Mouse (Mus musculus): ENCODE measurements around the gene Selenon. TPM values are rescaled to one million over a fixed set of nuclear protein-coding genes. Genes with fewer than 3 reads are reported as not detected.
"Not testable (repeated sequence)": the region's sequence is repeated elsewhere in the genome, so short reads cannot be mapped to it uniquely, and the experiment has no call there.

The Selenon gene
- polyA plus RNA-seq, 1 experiment from 2014 or later, result 15.6 TPM

DNA sequence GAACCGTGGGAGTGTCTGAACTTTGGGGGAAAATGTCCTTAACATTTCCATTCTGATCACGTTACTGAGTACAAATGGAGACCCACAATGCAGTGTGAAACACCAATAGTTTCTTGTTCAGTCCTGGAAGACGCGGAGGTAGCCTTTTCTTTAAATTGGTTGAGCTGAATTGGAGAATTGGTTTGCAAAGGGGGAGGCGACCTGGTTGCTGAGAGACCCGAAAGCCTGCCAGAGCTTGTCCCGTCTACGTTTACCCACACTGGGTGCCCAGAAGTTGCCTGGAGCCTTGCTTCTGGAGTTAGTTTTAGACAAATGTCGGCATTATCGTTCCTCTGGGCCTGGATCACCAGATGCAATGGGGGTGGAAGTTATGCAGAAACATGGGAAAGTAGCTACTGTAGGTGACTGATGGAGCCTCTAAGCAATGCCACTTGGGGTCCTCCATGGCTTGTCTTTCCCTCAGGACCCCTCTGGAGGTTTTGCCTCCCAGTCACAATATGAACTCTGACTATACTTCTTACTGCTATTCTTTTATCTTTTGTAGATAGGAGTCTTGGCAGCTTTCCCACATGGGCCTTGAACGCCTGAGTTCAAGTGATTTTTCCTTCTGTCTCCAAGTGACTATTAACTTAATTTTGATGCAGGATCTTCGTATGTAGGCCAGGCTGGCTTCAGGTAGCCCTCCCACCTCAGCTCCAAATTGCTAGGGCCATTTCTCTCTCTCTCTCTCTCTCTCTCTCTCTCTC, 53.8 kb downstream of the Selenon start:
- no peak overlapping the region for H3K4me2 ChIP-seq (replicated peaks; ENCODE audit: low read depth, low read length)
- 82% methylated on average over 12 of the region's 12 CpGs for WGBS
- H3K9me3 ChIP-seq (ENCODE audit: control insufficient read depth, low read length), result no peaks in the 10 kb centered on the region
- H3K36me3 ChIP-seq (ENCODE audit: control insufficient read depth, insufficient read depth, low read length), result no peaks in the 10 kb centered on the region
- H3K9ac ChIP-seq (ENCODE audit: low read depth, low read length), result no peak overlapping the region
- no peaks in the 10 kb centered on the region for H3K27me3 ChIP-seq (ENCODE audit: control insufficient read depth, insufficient read depth, low read length)
- no peak for ATAC-seq (ENCODE audit: low FRiP score, low TSS enrichment)
- H3K4me3 ChIP-seq (ENCODE audit: low read length), result no peak overlapping the region
- no peak overlapping the region for H3K27ac ChIP-seq (ENCODE audit: low read depth, low read length)
- H3K4me1 ChIP-seq (ENCODE audit: control insufficient read depth, insufficient read depth, low read length), result peaks cover 11% of the 10 kb centered on the region

DNA sequence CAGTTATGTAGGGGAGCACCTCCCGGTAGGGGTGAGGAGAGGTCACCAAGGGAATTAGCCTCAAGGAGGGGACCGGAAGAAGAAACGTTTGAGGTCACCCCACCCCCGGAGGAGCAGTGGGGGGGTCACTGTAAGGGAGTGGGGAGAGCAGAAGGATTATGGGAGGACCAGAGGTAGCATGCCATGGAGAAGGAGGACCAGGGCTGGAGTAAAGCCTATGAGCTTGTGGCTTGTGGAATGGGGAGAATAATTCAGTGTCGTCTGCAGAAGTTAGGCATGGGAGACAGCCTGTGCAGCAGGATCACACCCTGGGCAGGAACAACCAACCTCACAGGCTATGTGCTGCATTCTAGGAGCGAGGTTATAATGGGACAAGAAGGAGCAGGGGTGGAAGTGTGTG, 54.7 kb downstream of the Selenon start:
- Histone ChIP-seq H3K4me3 (ENCODE audit: low read length) (peak overlapping the region; percentile 50), H3K27ac (ENCODE audit: low read depth, low read length) (no peak overlapping the region), H3K4me2 (replicated peaks; ENCODE audit: low read depth, low read length) (peak overlapping the region; percentile 99), H3K36me3 (ENCODE audit: control insufficient read depth, insufficient read depth, low read length) (no peaks in the 10 kb centered on the region), H3K27me3 (ENCODE audit: control insufficient read depth, insufficient read depth, low read length) (no peaks in the 10 kb centered on the region), H3K4me1 (ENCODE audit: control insufficient read depth, insufficient read depth, low read length) (peaks cover 11% of the 10 kb centered on the region), H3K9ac (ENCODE audit: low read depth, low read length) (peak overlapping the region; percentile 62), H3K9me3 (ENCODE audit: control insufficient read depth, low read length) (no peaks in the 10 kb centered on the region)
- WGBS, result 15% methylated on average over 6 of the region's 6 CpGs
- ATAC-seq (ENCODE audit: low FRiP score, low TSS enrichment), result no peak

DNA sequence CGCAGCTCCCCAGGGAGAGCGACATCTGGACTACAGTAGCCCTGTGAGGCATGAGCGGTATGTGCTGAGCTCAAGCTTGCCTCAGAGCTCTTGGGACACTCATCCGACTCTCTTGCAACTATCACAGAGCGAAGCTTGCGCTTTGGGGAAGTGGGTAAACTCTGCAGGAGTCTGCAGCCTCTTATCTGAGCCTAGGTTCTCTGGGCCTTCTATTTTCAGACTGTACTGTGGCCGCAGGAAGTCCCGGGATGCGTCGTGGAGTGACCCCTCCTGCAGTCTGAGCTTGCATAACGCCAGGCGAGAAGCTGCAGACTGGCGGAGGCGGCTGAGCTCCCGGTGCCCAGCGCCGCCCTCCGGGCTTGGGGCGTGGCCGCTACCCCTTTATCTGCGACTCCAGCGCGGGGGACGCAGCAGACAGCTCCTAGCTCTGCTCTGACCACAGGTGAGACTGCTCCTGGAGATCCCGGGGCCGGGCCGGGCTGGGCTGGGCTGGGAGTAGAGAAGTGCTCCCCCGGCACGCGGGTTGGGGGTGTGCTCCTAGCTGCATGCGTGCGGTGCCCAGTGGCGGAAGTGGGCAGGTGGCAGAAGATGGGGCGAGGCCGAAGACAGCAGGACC, 55.3 kb downstream of the Selenon start, which contains the start of gene Paqr7:
TSS of gene Paqr7 (plus strand) at position 103 of the 616 bp plus-strand sequence.
- H3K27ac ChIP-seq (ENCODE audit: low read depth, low read length), result no peak within 1 kb of the TSS
- peak within 1 kb of the TSS; percentile 99 for H3K4me2 ChIP-seq (replicated peaks; ENCODE audit: low read depth, low read length)
- 6% methylated on average over 35 of the region's 35 CpGs for WGBS

DNA sequence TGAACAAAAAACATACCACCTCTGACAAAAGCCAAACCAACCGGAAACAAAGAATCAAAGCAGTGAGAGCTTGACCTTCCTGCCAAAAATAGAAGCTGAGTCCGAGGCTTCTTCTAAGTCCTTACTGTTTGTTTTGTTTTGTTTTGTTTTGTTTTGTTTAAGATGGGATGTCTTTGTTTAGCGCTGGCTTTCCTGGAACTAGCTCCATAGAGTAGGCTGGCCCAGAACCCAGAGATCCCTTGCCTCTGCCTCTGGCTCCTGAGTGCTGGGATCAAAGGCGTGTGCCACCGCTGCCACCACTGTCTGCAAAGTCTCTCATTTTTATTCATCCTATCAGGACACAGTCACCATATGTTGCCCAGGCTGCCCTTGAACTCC, 56.4 kb downstream of the Selenon start:
- WGBS, result 72% methylated on average over 5 of the region's 5 CpGs
- H3K27me3 ChIP-seq (ENCODE audit: control insufficient read depth, insufficient read depth, low read length), result no peaks in the 10 kb centered on the region
- no peak for ATAC-seq (ENCODE audit: low FRiP score, low TSS enrichment)
- no peak overlapping the region for H3K4me3 ChIP-seq (ENCODE audit: low read length)
- H3K36me3 ChIP-seq (ENCODE audit: control insufficient read depth, insufficient read depth, low read length), result no peaks in the 10 kb centered on the region
- no peak overlapping the region for H3K9ac ChIP-seq (ENCODE audit: low read depth, low read length)
- H3K27ac ChIP-seq (ENCODE audit: low read depth, low read length), result no peak overlapping the region
- peaks cover 11% of the 10 kb centered on the region for H3K4me1 ChIP-seq (ENCODE audit: control insufficient read depth, insufficient read depth, low read length)
- H3K9me3 ChIP-seq (ENCODE audit: control insufficient read depth, low read length), result no peaks in the 10 kb centered on the region; the same call in 1 of the 2 replicates
- no peak overlapping the region for H3K4me2 ChIP-seq (replicated peaks; ENCODE audit: low read depth, low read length)

More for the DNA sequence above, 55.3 kb downstream of the Selenon start, which contains the start of gene Paqr7:
- Histone ChIP-seq H3K9ac (ENCODE audit: low read depth, low read length) (peak within 1 kb of the TSS; percentile 62), H3K4me3 (ENCODE audit: low read length) (peak within 1 kb of the TSS; percentile 50), H3K4me1 (ENCODE audit: control insufficient read depth, insufficient read depth, low read length) (peaks cover 11% of the 10 kb centered on the region), H3K9me3 (ENCODE audit: control insufficient read depth, low read length) (no peaks in the 10 kb centered on the region), H3K27me3 (ENCODE audit: control insufficient read depth, insufficient read depth, low read length) (no peaks in the 10 kb centered on the region), H3K36me3 (ENCODE audit: control insufficient read depth, insufficient read depth, low read length) (no peaks in the 10 kb centered on the region)
- peak; percentile 82 for ATAC-seq (ENCODE audit: low FRiP score, low TSS enrichment)

DNA sequence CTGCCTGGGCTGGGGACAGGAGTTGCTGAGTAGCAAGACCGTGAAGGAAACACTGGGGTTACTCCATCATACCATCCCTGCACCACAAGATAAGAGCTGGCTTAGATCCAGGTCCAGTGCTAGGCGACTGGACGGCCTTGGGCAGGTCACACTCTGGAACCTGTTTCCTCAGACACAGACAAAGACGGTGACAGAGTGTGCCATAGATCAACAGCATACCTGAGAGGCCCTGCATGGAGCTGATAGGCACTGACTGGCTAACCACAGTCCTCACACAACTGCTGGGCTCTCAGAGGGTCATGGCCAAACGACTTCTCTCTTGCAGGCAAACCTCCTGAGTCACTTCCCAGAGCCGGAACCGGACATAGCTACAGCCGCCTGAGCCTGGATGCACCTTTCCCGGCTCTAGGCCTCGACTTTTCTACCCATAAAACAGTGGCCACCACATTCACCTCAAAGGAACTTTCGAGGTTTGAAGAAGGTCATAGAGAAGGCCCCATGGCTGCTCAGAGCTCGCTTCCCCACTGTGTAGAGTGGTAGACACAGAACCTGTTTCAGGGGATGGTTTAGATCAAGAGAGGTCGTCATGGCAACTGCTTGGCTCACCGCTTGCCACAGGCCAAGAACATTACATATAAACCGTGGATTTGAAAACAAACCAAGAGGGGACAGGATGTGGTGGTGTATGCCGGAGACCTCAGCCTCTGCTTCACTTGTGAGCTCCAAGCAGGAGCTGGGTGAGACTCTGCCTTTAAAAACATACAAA, 57.0 kb downstream of the Selenon start:
- Histone ChIP-seq H3K4me1 (ENCODE audit: control insufficient read depth, insufficient read depth, low read length) (peaks cover 11% of the 10 kb centered on the region), H3K36me3 (ENCODE audit: control insufficient read depth, insufficient read depth, low read length) (no peaks in the 10 kb centered on the region), H3K27me3 (ENCODE audit: control insufficient read depth, insufficient read depth, low read length) (no peaks in the 10 kb centered on the region), H3K4me2 (replicated peaks; ENCODE audit: low read depth, low read length) (no peak overlapping the region), H3K27ac (ENCODE audit: low read depth, low read length) (no peak overlapping the region), H3K9ac (ENCODE audit: low read depth, low read length) (no peak overlapping the region), H3K9me3 (ENCODE audit: control insufficient read depth, low read length) (no peaks in the 10 kb centered on the region; the same call in 1 of the 2 replicates), H3K4me3 (ENCODE audit: low read length) (no peak overlapping the region)
- WGBS, result 67% methylated on average over 16 of the region's 16 CpGs
- ATAC-seq (ENCODE audit: low FRiP score, low TSS enrichment), result no peak

DNA sequence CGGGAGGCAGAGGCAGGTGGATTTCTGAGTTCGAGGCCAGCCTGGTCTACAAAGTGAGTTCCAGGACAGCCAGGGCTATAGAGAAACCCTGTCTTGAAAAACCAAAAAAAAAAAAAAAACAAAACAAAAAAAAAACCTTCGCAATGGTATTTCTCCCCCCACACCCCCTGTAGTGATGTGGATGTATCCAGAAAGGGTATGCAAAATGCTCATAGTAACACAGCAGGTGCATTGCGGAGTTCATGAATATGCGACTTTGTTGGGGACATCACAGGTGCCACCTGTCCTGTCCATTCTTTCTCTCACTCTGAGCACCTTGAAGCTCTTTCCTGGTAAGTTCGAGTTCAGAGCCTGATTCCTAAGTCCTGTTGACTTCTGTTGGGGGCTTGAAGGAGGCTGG, 57.8 kb downstream of the Selenon start:
- 91% methylated on average over 6 of the region's 6 CpGs for WGBS
- not testable (repeated sequence) for H3K4me3 ChIP-seq (ENCODE audit: low read length); H3K27me3 ChIP-seq (ENCODE audit: control insufficient read depth, insufficient read depth, low read length); H3K36me3 ChIP-seq (ENCODE audit: control insufficient read depth, insufficient read depth, low read length); H3K9ac ChIP-seq (ENCODE audit: low read depth, low read length); H3K27ac ChIP-seq (ENCODE audit: low read depth, low read length); ATAC-seq (ENCODE audit: low FRiP score, low TSS enrichment); H3K4me2 ChIP-seq (replicated peaks; ENCODE audit: low read depth, low read length); H3K9me3 ChIP-seq (ENCODE audit: control insufficient read depth, low read length)
- H3K4me1 ChIP-seq (ENCODE audit: control insufficient read depth, insufficient read depth, low read length), result peaks cover 11% of the 10 kb centered on the region

DNA sequence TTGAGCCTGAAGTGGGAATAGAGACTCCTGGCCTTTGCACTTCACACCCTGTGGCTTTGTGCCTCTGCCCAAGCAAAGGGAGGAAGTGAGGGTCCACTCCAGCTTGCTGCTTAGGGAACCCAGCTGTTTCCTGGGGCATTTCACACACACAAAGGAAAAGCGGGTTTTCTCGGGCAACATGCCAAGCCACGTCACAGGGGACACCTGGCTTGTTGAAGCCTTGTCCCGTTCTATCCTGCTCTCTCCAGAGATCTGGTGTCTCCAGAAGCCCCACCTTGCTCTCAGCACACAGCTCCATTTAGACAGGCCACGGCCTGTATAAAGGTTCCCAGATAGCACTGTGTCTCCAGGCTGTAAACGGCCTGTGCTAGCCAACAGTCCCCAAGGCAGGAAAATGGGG, 60.2 kb downstream of the Selenon start:
- Histone ChIP-seq H3K27me3 (ENCODE audit: control insufficient read depth, insufficient read depth, low read length) (no peaks in the 10 kb centered on the region), H3K4me1 (ENCODE audit: control insufficient read depth, insufficient read depth, low read length) (peaks cover 6% of the 10 kb centered on the region; the same call in 1 of the 2 replicates), H3K4me3 (ENCODE audit: low read length) (no peak overlapping the region), H3K4me2 (replicated peaks; ENCODE audit: low read depth, low read length) (no peak overlapping the region), H3K9me3 (ENCODE audit: control insufficient read depth, low read length) (no peaks in the 10 kb centered on the region; the same call in 1 of the 2 replicates), H3K9ac (ENCODE audit: low read depth, low read length) (no peak overlapping the region), H3K27ac (ENCODE audit: low read depth, low read length) (no peak overlapping the region), H3K36me3 (ENCODE audit: control insufficient read depth, insufficient read depth, low read length) (no peaks in the 10 kb centered on the region)
- WGBS, result 71% methylated on average over 6 of the region's 6 CpGs
- ATAC-seq (ENCODE audit: low FRiP score, low TSS enrichment), result no peak

DNA sequence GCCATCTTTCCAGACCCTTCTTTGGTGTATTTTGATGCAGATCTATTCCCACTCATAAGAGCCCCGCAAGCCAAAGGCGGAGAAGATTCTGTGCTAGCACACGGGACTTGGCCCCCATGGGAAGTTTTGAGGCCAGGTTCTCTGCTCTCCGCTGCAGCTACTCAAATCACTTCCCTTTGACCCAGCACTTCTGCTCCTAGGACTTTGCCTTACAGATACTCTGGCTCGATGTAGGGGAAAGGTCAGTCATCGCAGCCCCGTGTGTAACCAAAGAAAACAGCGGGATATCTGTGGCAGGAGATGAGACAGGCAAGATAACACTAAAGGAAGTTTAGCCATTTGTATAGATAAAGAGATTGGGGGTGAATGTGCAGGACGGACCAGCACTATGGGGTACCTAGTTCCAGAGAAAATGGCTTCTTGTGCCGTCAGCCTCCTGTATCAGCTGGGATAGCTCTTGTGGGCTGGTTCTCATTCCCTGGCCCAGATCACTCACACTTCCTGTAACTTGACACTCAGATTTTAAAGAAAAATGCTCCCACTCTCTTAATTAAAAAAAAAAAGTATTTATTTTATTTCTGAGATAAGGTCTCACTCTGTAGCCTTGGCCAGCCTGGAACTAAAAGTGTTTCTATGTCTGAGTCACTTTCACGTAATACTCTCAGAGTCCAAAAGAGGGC, 61.8 kb downstream of the Selenon start:
- 82% methylated on average over 11 of the region's 11 CpGs for WGBS
- no peak for ATAC-seq (ENCODE audit: low FRiP score, low TSS enrichment)
- Histone ChIP-seq H3K36me3 (ENCODE audit: control insufficient read depth, insufficient read depth, low read length) (no peaks in the 10 kb centered on the region), H3K27me3 (ENCODE audit: control insufficient read depth, insufficient read depth, low read length) (no peaks in the 10 kb centered on the region), H3K4me3 (ENCODE audit: low read length) (no peak overlapping the region), H3K9ac (ENCODE audit: low read depth, low read length) (no peak overlapping the region), H3K9me3 (ENCODE audit: control insufficient read depth, low read length) (no peaks in the 10 kb centered on the region; the same call in 1 of the 2 replicates), H3K27ac (ENCODE audit: low read depth, low read length) (no peak overlapping the region), H3K4me1 (ENCODE audit: control insufficient read depth, insufficient read depth, low read length) (no peaks in the 10 kb centered on the region), H3K4me2 (replicated peaks; ENCODE audit: low read depth, low read length) (no peak overlapping the region)
